Mouse (Mus musculus) MEL (cell line): ENCODE data around the gene Tubb5. TPM values are rescaled to one million over a fixed set of nuclear protein-coding genes. Genes with fewer than 3 reads are reported as not detected.

Experiments
- DNase-seq: peaks from one replicate; pipeline ENCODE4 v3.0.0; 2011; ENCODE audit warnings: low read depth, low spot score
- H3K27ac ChIP-seq: 2 replicates; pipeline ENCODE4 v1.5.1; 2012; ENCODE audit warnings: low read depth, mild to moderate bottlenecking, control low read depth, low read length, moderate library complexity; ENCODE audit not compliant: control insufficient read depth
- H3K27me3 ChIP-seq, 2 experiments: fragments of 150-350 bp in 1 of 2; sonication (generic) in 1 of 2; 2 replicates each; pipeline ENCODE4 v1.6.1; 2012; ENCODE audit warnings: low read length in 2 of 2, mild to moderate bottlenecking in 2 of 2, improper control_type of control experiment in 1 of 2, moderate library complexity in 1 of 2; ENCODE audit not compliant: insufficient read depth in 2 of 2, control insufficient read depth in 1 of 2
- H3K36me3 ChIP-seq, 2 experiments: 2 replicates each; pipeline ENCODE4 v1.6.1; 2012 to 2014; ENCODE audit warnings: low read length in 2 of 2, improper control_type of control experiment in 1 of 2, inconsistent platforms in 1 of 2, mild to moderate bottlenecking in 1 of 2; ENCODE audit not compliant: insufficient read depth in 2 of 2, control insufficient read depth in 1 of 2
- H3K4me1 ChIP-seq, 2 experiments: fragments of 150-350 bp in 1 of 2; sonication (generic) in 1 of 2; 2 replicates each; pipeline ENCODE4 v1.6.1; 2012; ENCODE audit warnings: low read length in 2 of 2, improper control_type of control experiment in 1 of 2, mild to moderate bottlenecking in 1 of 2; ENCODE audit not compliant: insufficient read depth in 2 of 2, control insufficient read depth in 1 of 2
- H3K4me3 ChIP-seq, 2 experiments: fragments of 150-350 bp in 1 of 2; sonication (generic) in 1 of 2; 2 replicates each; pipeline ENCODE4 v1.5.1; 2012; ENCODE audit warnings: low read depth in 2 of 2, low read length in 2 of 2, mild to moderate bottlenecking in 2 of 2, moderate library complexity in 2 of 2, control low read depth in 1 of 2, improper control_type of control experiment in 1 of 2; ENCODE audit not compliant: control insufficient read depth in 1 of 2, insufficient read depth in 1 of 2
- H3K79me2 ChIP-seq: 2 replicates; pipeline ENCODE4 v1.6.1; 2012; ENCODE audit warnings: mild to moderate bottlenecking, low read length, moderate library complexity; ENCODE audit not compliant: control insufficient read depth, poor library complexity, insufficient read depth
- H3K9ac ChIP-seq: 2 replicates; pipeline ENCODE4 v1.6.1; 2012; ENCODE audit warnings: low read depth, mild to moderate bottlenecking, control low read depth, low read length, moderate library complexity; ENCODE audit not compliant: control insufficient read depth, poor library complexity, severe bottlenecking
- H3K9me3 ChIP-seq: fragments of 150-350 bp; sonication (generic); replicated peaks from 2 replicates; pipeline ENCODE4 v1.6.1; 2012; ENCODE audit warnings: mild to moderate bottlenecking, low read length, improper control_type of control experiment, moderate library complexity; ENCODE audit not compliant: insufficient read depth
- CHD1 ChIP-seq: IDR thresholded peaks from 2 replicates; pipeline ENCODE4 v1.6.1; 2012; ENCODE audit warnings: low read depth, mild to moderate bottlenecking, inconsistent platforms, low read length, improper control_type of control experiment
- EP300 ChIP-seq, 2 experiments: IDR thresholded peaks; 2 replicates each; pipeline ENCODE4 v1.6.1; 2011; ENCODE audit warnings: improper control_type of control experiment in 2 of 2, low read length in 2 of 2, low read depth in 1 of 2, mild to moderate bottlenecking in 1 of 2
- GABPA ChIP-seq: IDR thresholded peaks from 2 replicates; pipeline ENCODE4 v1.6.1; 2012; ENCODE audit warnings: low read depth, mild to moderate bottlenecking, inconsistent platforms, low read length, improper control_type of control experiment, moderate library complexity
- GATA1 ChIP-seq: IDR thresholded peaks from 2 replicates; pipeline ENCODE4 v1.6.1; 2011; ENCODE audit warnings: low read depth, low read length, improper control_type of control experiment
- HCFC1 ChIP-seq: IDR thresholded peaks from 2 replicates; pipeline ENCODE4 v1.6.1; 2012; ENCODE audit warnings: low read depth, mild to moderate bottlenecking, inconsistent platforms, low read length, improper control_type of control experiment, moderate library complexity
- JUND ChIP-seq: IDR thresholded peaks from 2 replicates; pipeline ENCODE4 v1.6.1; 2011; ENCODE audit warnings: low read depth, mild to moderate bottlenecking, improper control_type of control experiment, low read length
- MAFK ChIP-seq: IDR thresholded peaks from 2 replicates; pipeline ENCODE4 v1.6.1; 2011; ENCODE audit warnings: low read depth, mild to moderate bottlenecking, low read length, improper control_type of control experiment, borderline replicate concordance
- MEF2A ChIP-seq: IDR thresholded peaks from 2 replicates; pipeline ENCODE4 v1.6.1; 2014; ENCODE audit warnings: low read depth, mild to moderate bottlenecking, inconsistent platforms, low read length, improper control_type of control experiment; ENCODE audit not compliant: poor library complexity, insufficient replicate concordance, severe bottlenecking; ENCODE audit errors: extremely low read depth
- MYB ChIP-seq: IDR thresholded peaks from 2 replicates; pipeline ENCODE4 v1.6.1; 2011; ENCODE audit warnings: mild to moderate bottlenecking, low read depth, low read length, improper control_type of control experiment
- POLR2A ChIP-seq, 2 experiments: IDR thresholded peaks; 2 replicates each; pipeline ENCODE4 v1.6.1; 2011 to 2012; ENCODE audit warnings: low read length in 2 of 2, mild to moderate bottlenecking in 2 of 2, control low read depth in 1 of 2, improper control_type of control experiment in 1 of 2, low read depth in 1 of 2, moderate library complexity in 1 of 2; ENCODE audit not compliant: control insufficient read depth in 1 of 2, insufficient read depth in 1 of 2, poor library complexity in 1 of 2
- POLR2AphosphoS5 ChIP-seq: IDR thresholded peaks from 2 replicates; pipeline ENCODE4 v1.6.1; 2012; ENCODE audit warnings: low read depth, borderline replicate concordance, mild to moderate bottlenecking, inconsistent platforms, low read length, moderate library complexity, mixed read lengths
- RAD21 ChIP-seq: IDR thresholded peaks from 2 replicates; pipeline ENCODE4 v1.6.1; 2011; ENCODE audit warnings: mild to moderate bottlenecking, low read depth, low read length, improper control_type of control experiment
- RCOR1 ChIP-seq: IDR thresholded peaks from 2 replicates; pipeline ENCODE4 v1.6.1; 2012; ENCODE audit warnings: low read depth, mild to moderate bottlenecking, inconsistent platforms, low read length, improper control_type of control experiment
- SMC3 ChIP-seq: IDR thresholded peaks from 2 replicates; pipeline ENCODE4 v1.6.1; 2011; ENCODE audit warnings: low read depth, low read length, improper control_type of control experiment
- TAL1 ChIP-seq: IDR thresholded peaks from 2 replicates; pipeline ENCODE4 v1.6.1; 2012; ENCODE audit warnings: mild to moderate bottlenecking, inconsistent platforms, low read length, moderate library complexity, mixed read lengths
- TBP ChIP-seq: IDR thresholded peaks from 2 replicates; pipeline ENCODE4 v1.8.0; 2011; ENCODE audit warnings: low read depth, low read length, improper control_type of control experiment
- TCF12 ChIP-seq: IDR thresholded peaks from 2 replicates; pipeline ENCODE4 v1.6.1; 2014; ENCODE audit warnings: low read depth, mild to moderate bottlenecking, inconsistent platforms, low read length, improper control_type of control experiment, moderate library complexity
- UBTF ChIP-seq: IDR thresholded peaks from 2 replicates; pipeline ENCODE4 v1.6.1; 2012; ENCODE audit warnings: low read depth, mild to moderate bottlenecking, inconsistent platforms, low read length, improper control_type of control experiment, moderate library complexity, borderline replicate concordance; ENCODE audit not compliant: insufficient read depth
- ZKSCAN1 ChIP-seq: IDR thresholded peaks from 2 replicates; pipeline ENCODE4 v1.6.1; 2012; ENCODE audit warnings: low read depth, mild to moderate bottlenecking, inconsistent platforms, low read length, improper control_type of control experiment, moderate library complexity
- ZMIZ1 ChIP-seq: IDR thresholded peaks from 2 replicates; pipeline ENCODE4 v1.6.1; 2012; ENCODE audit warnings: low read depth, mild to moderate bottlenecking, inconsistent platforms, low read length, improper control_type of control experiment, moderate library complexity
- polyA plus RNA-seq, 2 experiments: library from polyadenylated mRNA; stranded (reverse) in 1 of 2; unstranded in 1 of 2; fragments of >175 nt in 1 of 2; fragments of >200 nt in 1 of 2; gene quantifications; 2 replicates each; pipeline versions ENCODE4 v1.2.1 to v1.2.4; 2012; ENCODE audit warnings: low replicate concordance in 2 of 2, low read depth in 1 of 2; ENCODE audit not compliant: insufficient read length in 2 of 2, insufficient read depth in 1 of 2, missing spikeins in 1 of 2
- total RNA-seq: library from RNA; depleted of rRNA; stranded (reverse); fragments of 300-350 nt; gene quantifications from 2 replicates; pipeline ENCODE4 v1.2.3, GENCODE M21; 2012

Gene Tubb5
- total and polyA plus RNA-seq, 3 experiments: 1,040 to 1,575 (median 1,137) TPM

DNA sequence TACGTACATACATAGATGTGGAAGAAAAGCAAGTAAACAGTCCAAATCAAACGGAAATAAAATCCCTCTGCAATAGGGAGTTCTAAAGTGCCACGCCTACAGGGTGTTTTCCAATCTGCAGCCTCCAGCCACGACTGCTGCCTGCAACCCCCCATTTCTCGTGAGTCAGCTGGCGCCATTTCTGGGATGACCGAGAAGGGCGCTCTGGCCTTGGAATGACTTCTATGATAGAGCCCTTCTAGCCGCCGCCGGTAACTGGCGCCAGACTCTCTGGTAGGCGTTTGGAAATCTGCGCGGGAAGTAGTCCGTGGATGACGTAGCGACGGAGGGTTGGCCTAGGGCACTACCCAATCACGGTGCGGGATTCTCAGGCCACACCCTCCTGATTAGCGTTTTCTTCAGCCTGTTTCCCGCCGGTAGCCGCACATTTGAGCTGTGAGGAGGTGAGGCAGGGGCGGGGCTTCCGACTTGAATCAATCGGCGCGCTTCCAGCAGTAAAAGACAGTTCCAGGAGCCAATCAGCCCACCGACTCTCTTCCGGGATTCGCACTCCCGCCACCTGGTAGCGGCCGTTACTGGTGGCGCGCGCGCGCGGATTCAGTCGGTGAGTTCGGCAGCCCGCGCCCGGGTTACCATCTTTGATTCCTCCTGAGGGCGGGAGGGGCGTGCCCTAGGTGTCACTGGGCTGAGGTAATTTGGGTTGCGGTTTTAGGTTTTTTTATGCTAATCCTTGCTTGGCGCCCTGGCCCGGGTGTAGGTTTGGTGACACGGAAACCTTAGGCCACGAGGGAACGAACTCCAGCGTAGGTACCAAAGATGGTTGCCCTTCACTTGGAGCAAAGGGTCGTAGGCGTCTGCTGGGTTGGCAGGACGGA is 3.2 kb upstream of the Tubb5 start, which contains the start of gene Mdc1:
Gene Mdc1 (plus strand): TSS at position 440 of the 875 bp plus-strand sequence.
- H3K27me3 ChIP-seq: no peaks in the 10 kb centered on the region
- peak within 1 kb of the TSS; percentile 52 to 84 for H3K4me3 ChIP-seq
- H3K4me1 ChIP-seq: peaks cover 0 to 22% of the 10 kb centered on the region in 2 experiments; a peak in 3 of 4 replicates
- H3K27ac ChIP-seq: peak within 1 kb of the TSS; percentile 98
- peaks cover 0 to 23% of the 10 kb centered on the region in 2 experiments; a peak in 2 of 4 replicates for H3K36me3 ChIP-seq
- DNase-seq: peak; percentile 100
- peak within 1 kb of the TSS; percentile 86 for H3K9ac ChIP-seq
- H3K79me2 ChIP-seq: peaks cover 35% of the 10 kb centered on the region
- TF ChIP-seq RCOR1: no peak
- TF ChIP-seq POLR2AphosphoS5: 0 out of 2 replicates have a peak, but pooled peaks have one; percentile 32
- TF ChIP-seq HCFC1: no peak
- no peak for TF ChIP-seq RAD21
- TF ChIP-seq CHD1: no peak
- TF ChIP-seq MAFK: no peak
- peak; percentile 64 for TF ChIP-seq TAL1
- TF ChIP-seq JUND: no peak
- no peak for TF ChIP-seq UBTF
- no peak for TF ChIP-seq SMC3
- no peak for TF ChIP-seq EP300 (IDR thresholded peaks at IDR 0.05; ENCODE audit: low read depth in 1 of 2, low read length in 2 of 2)
- no peak for TF ChIP-seq MEF2A
- TF ChIP-seq MYB: no peak
- TF ChIP-seq GATA1: peak; percentile 12; the same call in 1 of the 2 replicates
- peak; percentile 85 for TF ChIP-seq TBP
- TF ChIP-seq POLR2A (IDR thresholded peaks at IDR 0.05; ENCODE audit: control insufficient read depth in 1 of 2, insufficient read depth in 1 of 2, low read depth in 1 of 2, low read length in 2 of 2, poor library complexity in 1 of 2): peak; percentile 72 to 73; a peak in 3 of 4 replicates
- TF ChIP-seq TCF12: no peak
- TF ChIP-seq, all 39 proteins: peak for 5
- H3K9me3 ChIP-seq: no peaks in the 10 kb centered on the region

- peak overlapping the region; percentile 62 for H3K27ac ChIP-seq
- H3K9me3 ChIP-seq: no peaks in the 10 kb centered on the region
- peaks cover 0 to 28% of the 10 kb centered on the region in 2 experiments; a peak in 3 of 4 replicates for H3K4me1 ChIP-seq
- no peaks in the 10 kb centered on the region for H3K27me3 ChIP-seq
- DNase-seq: no peak
- TF ChIP-seq GABPA (no peak), HCFC1 (no peak), SMC3 (no peak), ZKSCAN1 (no peak), ZMIZ1 (no peak)
- H3K36me3 ChIP-seq: peaks cover 3 to 29% of the 10 kb centered on the region in 2 experiments; a peak in 3 of 4 replicates
- peaks cover 40% of the 10 kb centered on the region for H3K79me2 ChIP-seq
- H3K4me3 ChIP-seq: peak overlapping the region; percentile 21 to 23
- peak overlapping the region; percentile 69 for H3K9ac ChIP-seq
These were observed 2.5 kb upstream of the Tubb5 start for GRCm38 (mm10) chr17:35840561-35840960.
